ENCODE assay signal across 27 mouse cellular contexts in the genomic region with DNA sequence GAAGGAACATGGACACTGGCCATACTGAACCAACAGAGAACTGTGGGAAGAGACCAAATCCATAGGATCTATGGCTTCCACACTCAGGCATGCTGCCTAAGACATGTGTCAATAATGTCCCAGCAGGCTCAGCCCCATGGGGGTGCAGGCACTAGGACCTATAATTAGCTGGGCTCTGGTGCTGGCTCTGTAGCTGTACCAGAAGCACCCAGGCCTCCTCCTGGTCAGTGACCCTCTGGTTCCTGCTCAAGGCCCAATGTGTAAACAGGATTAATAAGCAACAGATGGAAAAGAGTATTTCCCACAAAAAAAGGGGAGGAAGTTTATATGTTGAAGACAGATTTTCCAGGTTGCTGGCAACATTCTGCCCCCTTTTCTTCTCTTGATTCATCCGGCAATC. TPM values are rescaled to one million over a fixed set of nuclear protein-coding genes. Genes with fewer than 3 reads are reported as not detected.
"Had no signal": no experiment of that assay in that cellular context is flagged by ENCODE, and none has a peak within 500 bp of the region (broad histone marks: within the 10 kb centered on the region; RNA-seq: fewer than 3 reads in every experiment).

No protein-coding gene starts in this region.

- DNase-seq: kidney, adult 18-20 months; kidney, adult 9 months; kidney, postnatal 25 days; layer of hippocampus, adult 9-11 months; lung, adult 2 months; lung, postnatal 14 days; lung, postnatal 4 days; midbrain, embryonic 14.5 days; thymus, adult 2 months; thymus, postnatal 14 days; thymus, postnatal 4 days had no signal

- H3K27ac ChIP-seq: kidney, postnatal 0 days; layer of hippocampus, adult 2 months; left cerebral cortex, adult 2 months; stomach, postnatal 0 days had no signal

- H3K4me2 ChIP-seq: midbrain, embryonic 11.5 days had no signal

- H3K4me3 ChIP-seq: layer of hippocampus, adult 2 months; left cerebral cortex, adult 2 months had no signal

- ATAC-seq: inflammation-experienced regulatory T-cells, adult 6 months; intestine, embryonic 16.5 days had no signal

RNA-seq across cellular contexts. Expression of a gene that starts 33.4 kb away (rescaled TPM):
- total RNA-seq: layer of hippocampus, adult 2 months; layer of hippocampus, postnatal 25 days; left cerebral cortex, adult 2 months; left cerebral cortex, postnatal 10 days; left cerebral cortex, postnatal 36 days; megakaryocyte progenitor cell, adult 5-6 weeks; megakaryocyte-erythroid progenitor cell, adult 5-6 weeks had no signal
- polyA plus RNA-seq: neural tube, embryonic 11.5 days; neural tube, embryonic 14.5 days had no signal

RNA-seq across cellular contexts. Expression of a gene that starts 40.3 kb away (rescaled TPM):
- total RNA-seq: megakaryocyte progenitor cell, adult 5-6 weeks; megakaryocyte-erythroid progenitor cell, adult 5-6 weeks had no signal
- polyA plus RNA-seq: stomach, embryonic 14.5 days had no signal

RNA-seq across cellular contexts. Expression of a gene that starts 50.7 kb away (rescaled TPM):
- total RNA-seq: layer of hippocampus, postnatal 25 days; left cerebral cortex, postnatal 10 days; left cerebral cortex, postnatal 36 days; megakaryocyte progenitor cell, adult 5-6 weeks; megakaryocyte-erythroid progenitor cell, adult 5-6 weeks; midbrain, postnatal 0 days had no signal
- polyA plus RNA-seq: kidney, postnatal 0 days; midbrain, embryonic 11.5 days; midbrain, embryonic 14.5 days; midbrain, postnatal 0 days; neural tube, embryonic 11.5 days; neural tube, embryonic 14.5 days; stomach, embryonic 14.5 days had no signal
